Mouse (Mus musculus) Patski (cell line): ENCODE measurements around the gene Nup160. TPM values are rescaled to one million over a fixed set of nuclear protein-coding genes. Genes with fewer than 3 reads are reported as not detected.

Experiments
- ATAC-seq: fragments of 100-300 bp; one replicate; pipeline ENCODE4 v1.8.0; 2021
- CTCF ChIA-PET: fragments of 350-600 bp; sonication (Branson Sonifier 250); formaldehyde crosslinking; loops from one replicate; lab custom pipeline; 2022; ENCODE audit warnings: inconsistent platforms; lab: Charles Lee
- POLR2A ChIA-PET: fragments of 350-600 bp; sonication (Branson Sonifier 250); formaldehyde crosslinking; loops from one replicate; lab custom pipeline; 2022; ENCODE audit warnings: antibody characterized with exemption, inconsistent platforms; lab: Charles Lee
- DNase-seq: peaks from one replicate; pipeline ENCODE4 v3.0.0-alpha.2; 2011; ENCODE audit warnings: low read depth, low spot score
- H3K27me3 ChIP-seq: fragments of 371-371 bp; one replicate; pipeline ENCODE4 v1.5.1; 2021
- CTCF ChIP-seq: fragments of 100-300 bp; IDR thresholded peaks from one replicate; pipeline ENCODE4 v1.5.1; 2021
- in situ Hi-C: fragments of 300-500 bp; cut with MboI; formaldehyde crosslinking; loops from 3 replicates; pipeline ENCODE4 v1.11.1; 2018; ENCODE audit warnings: low pct_unique_long_range_greater_than_20kb, mixed read lengths
- polyA plus RNA-seq: library from polyadenylated mRNA; unstranded; gene quantifications from one replicate; pipeline ENCODE4 v1.2.3, GENCODE M21; 2021

The Nup160 gene
- polyA plus RNA-seq, 1 experiment from 2014 or later = 32.2 TPM

GRCm38 (mm10) chr2:90744285-90745052 is 67.5 kb downstream of the Nup160 start:
- POLR2A ChIA-PET = interaction anchor here (0.8 kb wide), 1 partner anchor 13 kb away, joined by 3 read pairs; no protein-coding TSS in a partner anchor
- in situ Hi-C loops = no loop called here
- ATAC-seq = no peak
- CTCF ChIA-PET = interaction anchor here (1.4 kb wide), 1 partner anchor 18 kb away, joined by 5 read pairs; no protein-coding TSS in a partner anchor
- no peak for DNase-seq
- TF ChIP-seq CTCF = no peak
- H3K27me3 ChIP-seq = no peaks in the 10 kb centered on the region

DNA sequence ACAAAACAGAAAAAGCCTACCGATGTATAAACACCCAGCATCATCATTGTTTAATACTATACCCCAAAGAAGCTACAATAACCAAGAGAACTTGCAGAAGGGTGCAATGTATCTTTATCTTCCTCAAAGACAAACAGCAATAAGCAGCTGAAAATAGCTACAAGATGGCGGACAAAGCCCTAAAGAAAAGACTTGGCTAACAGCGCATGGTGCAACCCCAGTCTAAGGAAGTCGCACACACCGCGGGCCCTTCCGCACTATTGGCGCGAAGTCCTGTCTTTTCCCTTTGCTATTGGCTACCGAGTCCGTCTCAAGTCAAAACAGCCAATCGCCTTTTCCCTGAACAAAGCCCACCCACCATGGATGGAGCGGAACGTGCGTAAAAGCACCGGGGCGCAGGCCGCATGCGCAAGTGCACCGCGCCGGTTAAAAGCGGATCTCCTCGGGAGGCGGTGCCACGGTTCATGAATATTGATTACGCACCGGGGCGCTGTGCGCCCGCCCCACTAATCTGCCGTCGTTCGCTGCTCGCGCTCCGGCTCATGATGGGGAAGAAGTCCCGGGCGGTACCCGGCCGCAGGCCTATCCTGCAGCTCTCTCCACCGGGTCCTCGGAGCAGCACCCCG is 68.2 kb downstream of the Nup160 start, which contains the start of gene Fnbp4:
Gene Fnbp4, plus strand, starts transcription at position 318 of the 626 bp plus-strand sequence.
- TF ChIP-seq CTCF = no peak

GRCm38 (mm10) chr2:90745740-90746537 is 68.9 kb downstream of the Nup160 start:
- in situ Hi-C loops = no loop called here
- no peak for TF ChIP-seq CTCF
- ATAC-seq (peak; percentile 31), DNase-seq (no peak)
- H3K27me3 ChIP-seq = no peaks in the 10 kb centered on the region
- POLR2A ChIA-PET = interaction anchor here (0.6 to 1.2 kb wide), 4 partner anchors 10 to 201 kb away, joined by 3 to 10 read pairs (median 4); no protein-coding TSS in a partner anchor
- CTCF ChIA-PET = interaction anchor here (0.8 kb wide), 1 partner anchor 10 kb away, joined by 3 read pairs; no protein-coding TSS in a partner anchor

More for the DNA sequence above, 68.2 kb downstream of the Nup160 start, which contains the start of gene Fnbp4:
- POLR2A ChIA-PET = interaction anchor here (0.6 to 1.2 kb wide), 4 partner anchors 14 to 202 kb away, joined by 3 to 4 read pairs (median 4); no protein-coding TSS in a partner anchor
- peak; percentile 99 for DNase-seq
- in situ Hi-C loops = no loop called here
- CTCF ChIA-PET = no interaction called here
- ATAC-seq = peak; percentile 97
- no peaks in the 10 kb centered on the region for H3K27me3 ChIP-seq

DNA sequence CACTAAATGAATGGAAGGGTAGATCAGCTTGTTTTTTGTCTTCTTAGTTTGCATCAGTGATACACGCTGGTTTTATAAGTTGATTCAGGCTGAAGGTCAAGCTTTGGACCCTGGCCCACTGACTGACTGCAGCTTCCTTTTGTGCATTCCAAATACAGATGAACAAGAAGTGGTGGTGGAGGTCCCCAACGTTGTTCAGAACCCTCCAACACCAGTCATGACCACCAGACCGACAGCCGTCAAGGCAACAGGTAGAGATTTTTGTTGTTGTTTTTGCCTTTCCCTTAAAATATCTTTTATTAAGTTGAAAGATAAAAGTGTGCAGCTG is 69.5 kb downstream of the Nup160 start:
- DNase-seq (no peak), ATAC-seq (no peak)
- in situ Hi-C loops = no loop called here
- ChIA-PET POLR2A (interaction anchor here (0.6 to 1.2 kb wide), 4 partner anchors 10 to 751 kb away, joined by 3 to 10 read pairs (median 5); no protein-coding TSS in a partner anchor), CTCF (interaction anchor here (0.8 kb wide), 1 partner anchor 10 kb away, joined by 3 read pairs; no protein-coding TSS in a partner anchor)
- H3K27me3 ChIP-seq = no peaks in the 10 kb centered on the region
- no peak for TF ChIP-seq CTCF

DNA sequence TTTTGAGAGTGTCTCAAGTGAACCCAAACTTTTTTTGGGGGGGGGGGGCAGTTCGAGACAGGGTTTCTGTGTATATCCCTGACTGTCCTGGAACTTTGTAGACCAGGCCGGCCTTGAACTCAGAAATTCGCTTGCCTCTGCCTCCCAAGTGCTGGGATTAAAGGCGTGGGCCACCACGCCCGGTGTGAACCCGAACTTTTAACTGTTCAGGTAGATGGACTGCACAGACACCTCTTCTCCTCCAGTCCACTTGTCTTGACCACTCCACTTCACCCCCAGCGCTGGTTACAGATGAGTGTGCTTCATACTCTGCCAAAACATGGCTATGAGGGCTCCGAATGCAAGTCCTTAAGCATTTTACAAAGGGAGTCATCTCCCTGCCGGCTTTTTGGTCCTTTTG is 70.1 kb downstream of the Nup160 start:
- no peak for TF ChIP-seq CTCF
- in situ Hi-C loops = no loop called here
- ChIA-PET POLR2A (interaction anchor here (0.6 to 1.1 kb wide), 2 partner anchors 9 to 750 kb away, joined by 6 to 10 read pairs; no protein-coding TSS in a partner anchor), CTCF (no interaction called here)
- ATAC-seq (no peak), DNase-seq (no peak)
- no peaks in the 10 kb centered on the region for H3K27me3 ChIP-seq

- CTCF ChIA-PET = interaction anchor here (1.0 to 1.7 kb wide), 4 partner anchors 9 to 30 kb away, joined by 3 to 5 read pairs (median 3); no protein-coding TSS in a partner anchor
- no peaks in the 10 kb centered on the region for H3K27me3 ChIP-seq
- no peak for TF ChIP-seq CTCF
- no peak for ATAC-seq
- POLR2A ChIA-PET = no interaction called here
- in situ Hi-C loops = no loop called here
- DNase-seq = no peak
These were observed 72.9 kb downstream of the Nup160 start for GRCm38 (mm10) chr2:90749676-90750459.

DNA sequence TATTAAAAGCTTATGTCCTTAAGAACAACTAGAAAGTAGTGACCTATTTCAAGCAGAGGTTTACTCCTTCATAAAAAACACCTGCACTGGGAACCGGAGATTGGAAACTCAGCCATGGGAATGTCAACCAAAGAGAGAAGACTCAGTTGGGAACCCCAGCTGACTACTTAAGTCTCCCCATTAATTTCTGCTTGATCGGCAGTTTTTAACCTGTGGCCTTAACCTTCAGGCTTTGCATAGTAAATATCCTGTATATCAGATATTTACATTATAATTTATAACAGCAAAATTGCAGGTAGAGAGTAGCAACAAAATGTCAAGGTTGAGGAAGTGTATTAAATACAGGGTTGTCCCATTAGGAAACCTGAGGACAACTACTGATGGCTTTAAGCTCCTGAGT is 76.5 kb downstream of the Nup160 start:
- no peak for ATAC-seq
- no peak for DNase-seq

DNA sequence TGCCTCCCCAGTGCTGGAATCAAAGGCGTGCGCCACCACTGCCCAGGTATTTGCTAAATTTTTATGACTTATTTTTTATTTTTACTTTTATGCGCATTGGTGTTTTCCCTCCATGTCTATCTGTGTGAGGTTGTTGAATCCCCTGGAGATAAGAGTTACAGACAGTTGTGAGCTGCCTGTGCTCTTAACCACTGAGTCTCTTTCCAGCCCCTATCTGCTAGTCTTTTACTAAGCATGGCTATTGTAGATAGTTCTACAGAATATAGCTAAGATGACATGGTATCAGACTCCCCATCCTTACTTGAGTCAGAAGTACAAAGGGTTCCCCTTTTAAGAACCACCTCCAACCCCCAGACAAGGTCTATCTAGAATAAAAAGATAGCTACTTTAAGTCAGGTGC is 77.2 kb downstream of the Nup160 start:
- ATAC-seq = no peak
- DNase-seq = no peak
- H3K27me3 ChIP-seq = no peaks in the 10 kb centered on the region
- no peak for TF ChIP-seq CTCF
- CTCF ChIA-PET = interaction anchor here (1.1 to 1.4 kb wide), 3 partner anchors 18 to 20 kb away, joined by 3 to 6 read pairs (median 3); no protein-coding TSS in a partner anchor
- POLR2A ChIA-PET = interaction anchor here (1.6 kb wide), 1 partner anchor 16 kb away, joined by 5 read pairs; no protein-coding TSS in a partner anchor
- in situ Hi-C loops = no loop called here

More for the DNA sequence above, 76.5 kb downstream of the Nup160 start:
- TF ChIP-seq CTCF = no peak
- POLR2A ChIA-PET = interaction anchor here (1.6 kb wide), 1 partner anchor 15 kb away, joined by 5 read pairs; no protein-coding TSS in a partner anchor
- CTCF ChIA-PET = interaction anchor here (1.1 to 1.4 kb wide), 2 partner anchors 18 to 21 kb away, joined by 3 to 6 read pairs; no protein-coding TSS in a partner anchor
- in situ Hi-C loops = no loop called here
- no peaks in the 10 kb centered on the region for H3K27me3 ChIP-seq

DNA sequence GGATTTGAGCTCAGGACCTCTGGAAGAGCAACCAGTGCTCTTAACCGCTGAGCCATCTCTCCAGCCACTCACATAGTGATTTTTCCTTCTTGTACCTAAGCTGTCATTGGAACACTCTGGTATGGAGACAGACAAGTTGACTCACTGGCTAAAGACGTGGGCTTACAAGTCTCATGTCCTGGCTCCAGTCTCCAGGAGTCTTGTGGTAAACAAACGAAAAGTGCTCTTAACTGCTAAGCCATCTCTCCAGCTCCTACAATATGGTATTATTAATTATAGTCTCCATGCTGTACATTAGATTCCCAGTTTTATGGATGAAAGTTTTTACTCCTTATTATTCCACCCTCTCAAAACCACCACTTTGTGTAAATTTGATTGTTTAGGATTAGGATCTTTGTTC is 88.1 kb downstream of the Nup160 start:
- DNase-seq = peak; percentile 85
- ATAC-seq = peak; percentile 90
- H3K27me3 ChIP-seq = no peaks in the 10 kb centered on the region
- TF ChIP-seq CTCF = no peak
- ChIA-PET CTCF (no interaction called here), POLR2A (interaction anchor here (1.3 kb wide), 1 partner anchor 12 kb away, joined by 3 read pairs; no protein-coding TSS in a partner anchor)
- in situ Hi-C loops = loop anchor here (5.0 kb wide), 1 partner anchor 33 kb away; no protein-coding TSS in a partner anchor
